Mouse (Mus musculus): ENCODE data around the gene Nfyb.

Gene Nfyb

DNA sequence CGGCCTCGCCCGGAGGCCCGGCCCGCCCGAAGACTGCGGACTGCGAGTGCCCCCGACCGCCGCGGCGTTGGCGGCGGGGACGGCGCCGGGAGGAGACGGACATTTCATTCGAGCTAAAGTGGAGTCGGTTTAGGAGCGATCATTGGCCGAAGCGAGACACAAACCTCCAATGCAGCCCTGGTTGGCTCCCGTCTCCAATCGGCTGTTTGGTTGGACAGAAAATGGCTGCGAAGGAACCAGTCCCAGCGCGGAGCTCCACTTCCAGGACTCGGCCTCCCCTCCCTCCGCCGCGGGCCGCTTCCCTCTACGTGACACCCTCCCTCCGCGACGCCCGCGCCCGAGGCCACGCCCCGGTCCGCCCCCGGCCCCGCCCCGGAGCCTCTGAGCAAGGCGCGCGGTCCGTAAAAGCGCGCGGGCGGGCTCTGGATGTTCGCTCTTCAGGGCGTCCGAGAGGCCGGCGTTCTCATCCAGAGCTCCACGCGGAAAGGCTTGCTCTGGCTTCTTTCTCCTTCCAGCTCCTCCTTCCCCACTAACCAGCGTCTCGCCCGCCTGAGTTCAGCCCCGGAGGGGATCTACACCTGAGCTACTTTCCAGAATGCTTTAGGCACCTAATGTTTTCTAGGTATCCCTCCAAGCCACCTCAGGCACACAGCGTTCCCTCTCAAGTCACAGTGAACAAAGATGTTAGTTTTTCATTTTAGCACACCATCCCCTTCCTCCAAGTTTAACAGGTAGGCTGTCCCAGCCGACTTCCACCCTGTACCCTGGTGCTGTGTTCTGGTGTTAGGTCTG, at the start of gene Nfyb:
Gene Nfyb, minus strand, starts transcription at position 305 of the 792 bp plus-strand sequence.
- DNase-seq (ENCODE audit: low spot score in 2 of 2): peak; percentile 97

DNA sequence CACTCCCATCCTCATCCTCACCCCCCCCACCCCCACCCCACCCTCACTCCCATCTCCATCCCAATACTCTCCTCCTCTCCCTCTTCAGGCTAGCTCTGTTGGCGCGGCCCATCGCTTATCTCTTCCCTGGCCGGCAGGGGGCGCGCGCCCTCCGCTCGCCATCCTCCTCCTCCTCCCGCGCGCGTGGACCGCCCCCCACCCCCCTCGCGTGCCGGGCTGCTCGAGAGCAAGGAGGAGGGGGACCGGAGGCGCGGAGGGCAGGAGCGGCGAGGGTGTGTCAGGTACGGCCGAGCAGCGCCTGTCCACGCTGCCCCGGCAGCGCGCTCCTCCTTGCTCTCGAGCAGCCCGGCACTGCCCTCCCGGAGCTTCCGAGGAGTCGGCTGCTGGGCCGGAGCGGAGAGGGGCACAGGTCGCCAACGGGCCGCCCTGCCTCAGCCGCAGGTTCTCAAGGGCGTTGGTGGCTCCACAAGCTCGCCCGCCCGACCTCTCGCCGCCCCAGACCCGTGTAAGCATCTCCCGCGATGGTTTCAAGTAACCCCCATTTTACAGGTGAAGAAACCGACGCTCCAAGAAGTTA, 48.0 kb upstream of the Nfyb start:
- DNase-seq (ENCODE audit: low spot score in 2 of 2): peak; percentile 36 to 51

DNA sequence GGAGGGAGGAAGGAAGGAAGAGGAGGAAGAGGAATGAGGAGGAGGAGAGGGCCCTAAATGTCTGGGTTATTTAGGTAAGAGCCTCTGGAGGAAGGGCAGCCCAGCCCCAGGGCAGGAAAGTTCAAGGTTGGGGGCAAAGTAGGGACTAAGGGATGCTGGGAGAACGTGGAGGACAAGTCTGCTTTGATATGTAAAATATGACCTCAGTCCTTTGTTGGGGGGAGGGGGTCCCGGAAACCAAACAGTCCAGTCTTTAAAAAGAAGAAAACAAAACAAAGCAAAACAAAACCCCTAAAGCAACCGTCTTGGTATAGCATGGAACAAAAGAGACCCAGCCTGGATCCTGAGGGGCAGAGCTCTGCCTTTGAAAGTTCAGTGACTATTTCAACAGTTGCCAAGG, 45.4 kb upstream of the Nfyb start:
- no peak for DNase-seq (ENCODE audit: low spot score in 2 of 2)

DNA sequence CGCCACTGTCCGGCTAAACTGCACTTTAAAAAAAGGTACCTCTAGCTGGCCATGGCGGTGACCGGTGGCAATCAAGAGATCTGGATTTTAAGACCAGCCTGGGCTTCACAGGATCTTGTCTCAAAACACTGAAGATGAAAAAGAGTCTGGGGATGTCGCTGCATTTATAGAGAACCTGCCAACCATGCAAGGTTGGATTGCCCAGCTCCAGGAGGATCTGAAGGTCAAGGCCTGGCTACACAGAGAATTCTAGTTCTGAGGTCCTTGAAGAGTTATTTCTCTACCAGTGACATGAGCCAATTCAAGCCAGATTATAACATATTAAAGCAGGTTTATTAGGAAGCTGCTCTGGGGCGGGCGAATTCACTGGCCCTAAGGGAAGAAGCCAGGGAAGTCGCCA, 44.9 kb upstream of the Nfyb start:
- no peak for DNase-seq (ENCODE audit: low spot score in 2 of 2)

DNA sequence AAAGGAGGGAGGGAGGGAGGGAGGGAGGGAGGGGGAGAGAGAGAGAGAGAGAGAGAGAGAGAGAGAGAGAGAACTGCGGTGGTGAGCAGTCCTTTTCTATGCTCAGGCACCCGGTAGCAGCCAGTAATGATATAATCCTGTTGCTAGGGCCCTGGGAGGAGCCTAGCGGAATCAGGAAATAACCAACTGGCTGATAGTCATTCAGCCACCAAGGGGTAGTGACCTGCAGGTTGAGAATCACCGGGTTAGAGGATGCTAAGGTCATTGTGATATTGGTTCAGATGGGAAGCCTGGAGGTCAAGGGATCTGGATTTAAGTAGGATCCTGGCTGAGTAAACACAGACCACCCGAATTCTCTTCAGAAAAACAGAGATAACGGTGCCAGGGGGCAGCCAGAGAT, 44.2 kb upstream of the Nfyb start:
- no peak for DNase-seq (ENCODE audit: low spot score in 2 of 2)

DNA sequence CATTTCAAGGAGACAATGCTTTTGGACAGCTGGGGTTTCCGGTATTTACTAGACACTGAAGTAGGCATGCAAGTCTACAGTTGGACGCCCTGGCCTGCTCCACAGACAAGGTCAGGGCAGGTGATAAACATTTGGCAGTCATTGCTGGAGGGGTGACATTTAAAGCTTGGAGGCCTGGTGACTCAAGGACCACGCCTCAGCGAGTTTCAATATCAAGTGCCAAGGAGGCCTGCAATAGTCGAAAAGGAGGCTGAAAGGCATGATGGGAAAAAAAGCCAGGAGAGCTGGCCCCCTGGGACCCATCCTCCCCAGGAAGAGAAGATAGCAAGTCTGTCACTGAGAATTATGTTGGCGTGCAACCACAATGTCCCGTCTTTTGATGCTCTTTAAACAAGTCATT, 43.3 kb upstream of the Nfyb start:
- peak in 1 of 2 experiments; percentile 43 for DNase-seq (ENCODE audit: low spot score in 2 of 2)

DNA sequence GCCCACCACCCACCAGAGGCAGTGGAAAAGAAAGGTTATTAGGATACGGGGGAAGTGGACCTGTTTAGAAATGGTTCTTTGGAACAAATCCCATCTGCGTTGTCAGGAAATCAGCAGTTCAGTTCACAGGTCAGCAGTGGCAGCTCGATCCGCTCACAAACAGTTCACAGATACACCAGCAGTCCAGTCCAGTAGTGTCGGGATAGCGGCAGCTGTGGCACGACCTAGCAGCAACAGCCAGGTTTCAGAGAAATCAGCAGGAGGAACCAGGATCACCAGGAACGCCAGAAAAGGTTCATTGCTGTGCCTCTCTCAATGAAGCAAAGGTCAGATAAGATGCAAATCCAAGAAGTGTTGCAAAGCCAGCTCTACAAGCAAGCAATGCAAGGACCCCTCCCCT, 42.5 kb upstream of the Nfyb start:
- no peak for DNase-seq (ENCODE audit: low spot score in 2 of 2)

DNA sequence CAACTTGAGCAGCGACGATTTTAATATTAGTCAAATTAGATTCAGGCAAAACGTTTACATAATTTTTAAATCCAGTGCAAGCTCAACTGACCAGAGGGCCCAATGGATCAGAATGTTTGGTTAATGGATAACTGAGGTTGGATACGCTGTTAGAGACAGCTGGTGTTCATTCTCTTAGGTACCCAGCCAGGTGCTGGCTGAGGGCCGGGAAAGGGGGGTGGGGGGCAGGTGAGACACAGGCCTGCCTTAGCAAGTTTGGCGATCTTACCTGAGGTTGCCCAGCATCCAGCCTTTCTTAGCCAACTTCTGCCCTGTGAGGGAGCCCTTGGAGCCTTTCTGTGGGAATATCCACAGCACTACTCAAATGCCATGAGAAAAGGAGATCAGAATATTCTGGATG, 41.2 kb upstream of the Nfyb start:
- DNase-seq (ENCODE audit: low spot score in 2 of 2): no peak

DNA sequence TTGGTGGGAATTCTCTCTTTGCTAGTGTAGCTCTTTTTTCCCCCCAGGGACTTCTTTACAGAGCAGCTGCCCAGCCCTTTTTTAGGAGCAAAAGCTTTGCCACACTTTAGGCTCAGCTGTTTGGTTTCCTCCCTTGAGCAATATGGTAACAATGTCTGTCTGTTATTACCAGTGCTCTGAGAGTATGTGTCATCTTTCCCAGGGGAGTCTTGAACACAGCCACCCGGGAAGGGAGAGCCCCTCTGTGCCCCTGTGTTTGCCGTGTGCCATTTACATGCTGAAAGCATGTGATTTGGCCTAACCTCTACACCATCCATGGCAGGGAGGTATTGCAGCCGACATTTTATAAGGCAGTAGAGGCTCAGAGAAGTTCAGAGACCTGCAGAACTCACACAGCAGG, 40.5 kb upstream of the Nfyb start:
- no peak for DNase-seq (ENCODE audit: low spot score in 2 of 2)

DNA sequence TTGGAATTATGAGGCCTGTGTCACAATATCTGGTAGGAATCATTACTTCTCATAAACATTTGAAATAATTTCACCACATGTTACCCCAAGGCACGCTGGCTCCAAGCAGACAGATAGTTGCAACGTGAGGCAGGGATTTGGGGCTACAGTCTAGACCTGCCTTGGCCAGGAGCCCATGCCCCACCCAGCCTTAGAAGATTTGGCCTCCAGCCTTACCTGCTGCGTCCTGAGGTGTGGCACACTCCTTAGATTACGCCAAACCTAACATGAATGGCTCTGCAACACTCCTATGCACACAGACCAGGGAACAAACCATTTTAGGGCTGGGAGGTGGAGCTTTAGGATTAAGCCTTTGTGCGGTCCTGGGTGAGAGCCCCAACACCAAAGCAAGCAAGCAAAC, 36.1 kb upstream of the Nfyb start:
- DNase-seq (ENCODE audit: low spot score in 2 of 2): no peak

DNA sequence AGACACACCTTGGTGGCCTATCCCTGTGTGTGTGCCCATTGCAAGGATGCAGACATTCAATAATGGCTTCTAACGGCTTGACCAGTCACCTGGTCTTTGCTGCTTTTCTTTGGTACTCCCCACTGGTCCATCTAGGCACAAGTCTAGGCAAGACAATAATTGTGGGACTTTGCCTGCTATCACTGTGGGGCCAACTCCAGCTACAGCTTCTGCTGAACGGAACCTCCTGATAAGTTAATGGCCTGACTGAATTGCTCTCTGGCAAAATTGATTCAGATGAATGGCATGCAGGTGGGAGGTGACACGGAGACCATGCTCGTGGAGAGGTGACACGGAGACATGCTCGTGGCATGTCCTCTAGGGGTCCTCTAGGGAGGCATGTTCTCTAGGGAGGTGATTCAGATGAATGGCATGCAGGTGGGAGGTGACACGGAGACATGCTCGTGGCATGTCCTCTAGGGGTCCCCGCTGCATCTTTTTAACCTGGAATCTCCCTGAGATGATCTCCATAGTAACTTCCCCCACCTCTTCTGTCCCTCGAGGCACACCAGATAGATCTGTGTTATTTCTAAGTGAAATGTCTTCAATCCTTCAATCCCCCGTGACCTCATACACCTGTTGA, 34.5 kb upstream of the Nfyb start:
- no peak for DNase-seq (ENCODE audit: low spot score in 2 of 2)

DNA sequence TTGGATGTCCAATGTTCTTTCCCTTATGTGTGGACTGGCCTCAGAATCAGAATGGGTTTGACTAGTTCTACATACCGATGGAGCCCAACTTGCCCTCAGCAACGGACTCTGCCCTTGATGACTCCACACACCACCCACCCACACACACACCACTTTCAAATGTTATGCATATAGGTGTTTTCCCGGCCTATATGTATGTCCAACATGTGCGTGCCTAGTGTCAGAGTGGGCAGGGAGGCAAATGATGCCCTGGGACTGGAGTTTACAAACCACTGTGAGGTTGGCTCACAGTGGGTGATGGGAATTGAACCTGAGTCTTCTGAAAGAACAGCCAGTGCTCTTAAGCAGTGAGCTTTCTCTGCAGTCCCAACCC, 33.2 kb upstream of the Nfyb start:
- no peak for DNase-seq (ENCODE audit: low spot score in 2 of 2)

DNA sequence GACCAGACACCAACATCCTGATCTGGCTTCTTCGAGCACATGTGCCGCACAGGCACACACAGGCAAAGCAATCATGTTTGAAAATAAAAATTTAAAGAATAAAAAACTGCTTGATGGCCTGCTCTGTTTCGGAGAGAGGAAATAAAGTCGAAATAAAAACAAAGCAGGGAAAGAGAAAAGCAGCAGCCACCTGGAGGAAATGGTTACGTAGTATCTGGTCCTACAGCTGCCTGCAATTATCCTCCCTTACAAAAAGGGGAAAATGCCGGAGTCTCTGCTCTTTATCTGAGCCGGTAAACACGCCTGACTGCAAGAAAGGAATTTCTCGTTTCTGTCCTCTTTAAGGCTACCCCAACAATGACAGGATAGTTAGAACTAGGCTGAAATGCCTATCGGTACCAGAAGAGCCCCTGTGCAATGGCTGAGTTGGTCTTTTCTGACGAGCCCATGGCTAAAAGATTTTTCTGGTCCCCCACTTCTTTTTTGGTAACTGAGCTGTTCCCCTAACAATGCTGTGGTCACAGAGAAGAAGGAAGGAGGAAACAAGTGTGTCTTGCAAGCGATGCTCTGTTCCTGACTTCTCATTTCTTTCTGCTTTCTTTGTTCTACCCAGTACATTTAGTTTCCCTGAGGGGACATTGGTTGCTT, 32.7 kb upstream of the Nfyb start:
- DNase-seq (ENCODE audit: low spot score in 2 of 2): no peak

DNA sequence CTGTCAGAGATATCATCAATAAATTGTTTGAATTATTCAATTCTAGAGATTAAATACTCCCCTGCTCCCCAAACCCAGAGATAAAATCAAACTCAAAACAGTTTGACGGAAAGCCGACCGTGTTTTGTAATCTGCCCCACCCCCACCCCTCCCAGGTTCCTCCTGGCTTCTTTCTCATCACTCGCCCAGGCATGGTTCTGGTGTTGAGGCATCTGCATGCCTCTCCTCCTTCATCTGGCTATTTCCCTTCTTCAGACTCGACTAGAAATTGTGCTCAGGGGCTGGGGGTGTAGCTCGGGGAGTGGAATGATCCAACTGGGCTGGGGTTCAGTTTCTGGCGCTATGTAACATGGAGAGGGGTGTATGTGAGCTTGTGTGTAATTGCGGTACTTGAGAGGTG, 31.8 kb upstream of the Nfyb start:
- DNase-seq (ENCODE audit: low spot score in 2 of 2): no peak

DNA sequence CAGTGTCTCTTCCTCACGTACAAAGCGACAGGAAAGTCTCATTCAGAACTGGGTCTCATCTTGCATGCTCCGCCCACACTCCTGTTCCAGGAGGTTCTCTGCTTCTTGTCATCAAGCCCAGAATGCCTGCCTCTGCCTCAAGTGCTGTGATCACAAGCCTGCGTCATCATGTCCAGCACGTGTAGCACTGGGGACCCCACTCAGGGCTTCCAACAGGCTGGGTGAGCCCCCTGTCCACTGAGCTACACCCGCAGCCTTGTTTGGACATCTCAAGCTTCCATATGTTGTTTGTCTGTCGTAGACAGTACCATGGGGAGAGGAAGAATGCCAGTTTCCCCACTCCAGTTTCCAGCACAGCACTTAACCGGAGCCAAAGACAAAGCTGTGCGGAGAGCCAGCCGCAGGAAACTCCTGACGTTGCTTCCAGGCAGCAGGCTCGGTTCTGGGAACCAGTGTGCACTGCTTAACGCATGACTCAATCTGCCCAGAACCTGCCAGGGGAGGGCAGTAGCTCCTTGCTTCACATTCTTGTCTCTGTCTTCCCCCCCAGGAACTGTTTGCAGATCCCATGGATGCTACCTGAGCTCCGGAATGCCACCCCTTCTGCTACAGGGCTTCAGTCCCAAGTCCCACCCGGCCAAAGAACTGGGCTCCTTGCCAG, 31.3 kb upstream of the Nfyb start:
- peak; percentile 55 to 59 for DNase-seq (ENCODE audit: low spot score in 2 of 2)

DNA sequence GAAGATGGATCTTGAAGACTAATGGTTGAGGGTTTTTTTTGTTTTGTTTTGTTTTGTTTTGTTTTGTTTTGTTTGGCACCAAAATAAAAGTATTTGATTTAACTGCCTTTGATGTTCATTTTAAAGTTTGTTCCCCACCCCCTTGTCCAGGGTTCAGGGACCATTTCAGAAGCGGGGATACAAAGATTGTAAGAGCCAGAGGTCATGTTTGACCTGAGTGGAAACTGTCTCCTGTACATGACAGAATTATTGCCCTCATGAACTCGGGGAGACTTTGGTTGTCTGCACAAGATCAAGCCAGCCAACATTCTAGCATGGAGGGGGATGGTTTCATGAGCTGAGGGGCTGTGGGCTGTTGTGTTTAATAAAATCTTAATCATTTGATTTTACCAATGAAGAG, 28.4 kb upstream of the Nfyb start:
- DNase-seq (ENCODE audit: low spot score in 2 of 2): no peak

DNA sequence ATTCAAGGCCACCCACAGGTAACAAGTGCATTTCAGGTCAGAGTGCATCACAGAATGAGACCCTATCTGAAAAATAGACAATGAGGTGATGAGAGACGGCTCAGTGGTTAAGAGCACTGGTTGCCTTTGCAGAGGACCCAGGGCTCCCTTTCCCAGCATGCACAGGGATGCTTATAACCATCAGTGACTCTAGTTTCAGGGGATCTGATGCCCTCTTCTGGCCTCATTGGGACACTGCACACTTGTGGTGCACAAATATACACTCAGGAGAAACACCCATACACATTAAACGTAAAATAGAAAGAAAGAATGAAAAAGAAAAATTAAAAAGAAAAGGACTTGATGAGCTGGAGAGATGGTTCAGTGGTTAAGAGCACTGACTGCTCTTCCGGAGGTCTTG, 27.8 kb upstream of the Nfyb start:
- DNase-seq (ENCODE audit: low spot score in 2 of 2): no peak

DNA sequence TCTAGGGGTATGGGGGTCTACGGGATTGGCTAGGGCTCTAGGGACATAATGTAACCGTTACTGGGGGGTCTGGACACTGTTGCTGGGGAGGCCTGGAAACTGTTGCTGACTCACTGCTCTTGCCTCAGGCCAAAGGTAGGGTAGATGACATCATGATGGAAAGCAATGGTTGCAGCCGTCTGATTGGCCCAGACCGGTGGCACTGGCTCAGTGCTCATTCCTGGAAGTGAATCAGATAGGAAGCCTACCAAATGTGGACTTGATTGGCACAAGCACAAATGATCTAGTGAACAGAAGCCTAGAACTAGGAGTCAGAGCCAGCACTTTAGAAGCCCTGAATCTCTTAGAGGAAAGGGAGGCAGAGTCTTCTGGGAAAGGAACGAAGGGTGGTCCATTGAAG, 26.6 kb upstream of the Nfyb start:
- no peak for DNase-seq (ENCODE audit: low spot score in 2 of 2)

DNA sequence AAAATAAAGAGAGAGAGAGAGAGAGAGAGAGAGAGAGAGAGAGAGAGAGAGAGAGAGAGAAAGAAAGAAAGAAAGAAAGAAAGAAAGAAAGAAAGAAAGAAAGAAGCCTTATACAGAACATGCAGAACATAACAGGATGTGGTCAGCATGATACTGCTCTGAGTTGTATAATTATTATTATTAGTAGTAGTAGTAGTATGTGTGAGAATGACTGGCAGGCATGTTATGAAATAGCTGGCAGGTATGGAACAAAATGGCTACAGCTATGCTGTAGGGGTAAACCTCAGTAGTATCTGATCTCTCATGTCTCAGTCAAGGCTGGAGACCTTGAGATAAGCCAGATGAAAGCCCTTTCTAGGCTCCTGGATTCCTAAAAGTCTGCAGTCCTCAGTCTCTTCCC, 25.2 kb upstream of the Nfyb start:
- DNase-seq (ENCODE audit: low spot score in 2 of 2): no peak

DNA sequence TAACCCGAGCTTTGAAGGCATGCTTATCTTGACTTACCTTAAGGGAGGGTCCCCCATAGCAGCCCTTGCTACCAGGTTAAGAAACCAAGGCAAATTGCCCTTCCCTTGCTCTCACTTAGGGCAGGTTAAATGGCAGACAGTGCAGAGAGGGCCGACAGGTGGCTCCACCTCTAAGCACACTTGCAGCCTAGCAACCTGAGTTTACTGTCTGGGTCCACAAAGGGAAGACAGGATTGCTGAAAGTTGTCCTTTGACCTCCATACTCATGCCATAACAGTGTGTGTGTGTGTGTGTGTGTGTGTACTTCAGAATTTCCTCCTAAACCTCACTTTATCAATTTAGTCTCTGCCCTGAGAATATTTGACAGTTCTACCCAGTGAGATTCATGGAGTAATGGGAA, 18.5 kb upstream of the Nfyb start:
- no peak for DNase-seq (ENCODE audit: low spot score in 2 of 2)

DNA sequence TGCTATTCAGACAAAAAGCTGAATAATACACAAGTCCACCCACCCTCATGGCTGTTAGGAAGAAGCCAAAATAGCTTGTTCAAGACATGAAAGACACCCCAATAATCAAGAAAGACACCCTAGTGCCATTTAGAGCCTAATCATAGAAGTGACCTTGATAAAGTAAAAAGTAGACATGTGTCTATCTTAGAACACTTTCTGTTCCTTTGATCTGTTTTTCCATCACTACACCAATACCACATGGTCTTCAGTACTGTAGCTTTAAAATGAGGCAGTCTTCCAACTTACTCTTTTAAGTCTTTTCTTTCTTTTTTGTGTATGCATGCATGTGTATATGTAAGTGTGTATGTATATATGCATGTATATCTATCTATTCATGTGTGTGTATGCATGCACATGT, 16.9 kb upstream of the Nfyb start:
- no peak for DNase-seq (ENCODE audit: low spot score in 2 of 2)

DNA sequence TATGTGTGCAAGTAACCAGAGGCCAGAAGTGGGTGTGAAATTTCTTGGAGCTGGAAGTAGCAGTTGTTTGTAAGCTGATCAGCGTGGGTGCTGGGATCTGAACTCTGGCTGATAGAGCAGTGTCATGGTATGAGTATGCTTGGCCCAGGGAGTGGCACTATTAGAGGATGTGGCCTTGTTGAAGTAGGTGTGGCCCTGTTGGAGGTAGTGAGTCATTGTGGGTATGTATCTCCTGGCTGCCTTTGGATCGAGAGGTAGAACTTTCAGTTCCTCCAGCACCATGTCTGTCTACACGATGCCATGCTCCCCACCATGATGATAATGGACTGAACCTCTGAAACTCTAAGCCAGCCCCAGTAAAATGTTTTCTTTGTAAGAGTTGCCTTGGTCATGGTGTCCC, 16.4 kb upstream of the Nfyb start:
- no peak for DNase-seq (ENCODE audit: low spot score in 2 of 2)
